Mouse (Mus musculus) gastrocnemius, postnatal 36 days (tissue): ENCODE data around the gene Elobl. TPM values are rescaled to one million over a fixed set of nuclear protein-coding genes. Genes with fewer than 3 reads are reported as not detected.
"Not testable (repeated sequence)": the region's sequence is repeated elsewhere in the genome, so short reads cannot be mapped to it uniquely, and the experiment has no call there.

Experiments used
- DNase-seq, 2 experiments: peaks; one replicate each; pipeline ENCODE4 v3.0.0; 2022
- intact Hi-C: fragments of 180-260 bp; cut with DNase I; formaldehyde crosslinking; loops from one replicate; pipeline ENCODE4 v1.15.1; 2025
- long read RNA-seq, 2 experiments: library from polyadenylated mRNA; stranded (forward); transcript quantifications; one replicate each; pipeline ENCODE4 v2.0.0; 2021
- total RNA-seq, 2 experiments: library from RNA; stranded (reverse); gene quantifications; 2 replicates each; pipeline ENCODE4 v1.2.3; 2021

Gene Elobl
- not detected for total RNA-seq
- long read RNA-seq, experiment 1 = 0 reads
- long read RNA-seq, experiment 2 = 0 reads

- no peak for DNase-seq
- intact Hi-C loops = no loop called here
Measured at GRCm38 (mm10) chr11:88966881-88967361, at the start of gene Elobl. Gene Elobl (minus strand): TSS chr11:88966931.

GRCm38 (mm10) chr11:89012241-89012640 lies 45.5 kb upstream of the Elobl start:
- no peak for DNase-seq
- intact Hi-C loops = no loop called here

- intact Hi-C loops = no loop called here
- DNase-seq = no peak
Measured at GRCm38 (mm10) chr11:89009496-89009895, 42.8 kb upstream of the Elobl start.

GRCm38 (mm10) chr11:89009066-89009465 lies 42.3 kb upstream of the Elobl start:
- no peak for DNase-seq
- intact Hi-C loops = no loop called here

- intact Hi-C loops = no loop called here
- DNase-seq = no peak
Measured at GRCm38 (mm10) chr11:89007582-89007981, 40.9 kb upstream of the Elobl start.

GRCm38 (mm10) chr11:89006404-89006803 lies 39.7 kb upstream of the Elobl start:
- DNase-seq = no peak
- intact Hi-C loops = no loop called here

GRCm38 (mm10) chr11:89005473-89005872 lies 38.7 kb upstream of the Elobl start:
- intact Hi-C loops = no loop called here
- DNase-seq = no peak

GRCm38 (mm10) chr11:89003726-89004125 lies 37.0 kb upstream of the Elobl start:
- DNase-seq = no peak
- intact Hi-C loops = no loop called here

GRCm38 (mm10) chr11:89003078-89003477 lies 36.3 kb upstream of the Elobl start:
- DNase-seq = no peak
- intact Hi-C loops = no loop called here

- no peak for DNase-seq
- intact Hi-C loops = no loop called here
Measured at GRCm38 (mm10) chr11:89002621-89003020, 35.9 kb upstream of the Elobl start.

- DNase-seq = no peak
- intact Hi-C loops = no loop called here
Measured at GRCm38 (mm10) chr11:89002068-89002467, 35.3 kb upstream of the Elobl start.

- no peak for DNase-seq
- intact Hi-C loops = no loop called here
Measured at GRCm38 (mm10) chr11:89001569-89001968, 34.8 kb upstream of the Elobl start.

GRCm38 (mm10) chr11:89000527-89000819 lies 33.7 kb upstream of the Elobl start:
- intact Hi-C loops = no loop called here
- no peak for DNase-seq

- intact Hi-C loops = no loop called here
- no peak for DNase-seq
Measured at GRCm38 (mm10) chr11:88999723-89000526, 33.2 kb upstream of the Elobl start.

- peak; percentile 91 for DNase-seq
- intact Hi-C loops = no loop called here
Measured at GRCm38 (mm10) chr11:88998974-88999722, 32.4 kb upstream of the Elobl start, which contains the start of gene Trim25. Gene Trim25 (plus strand): TSS chr11:88999376.

GRCm38 (mm10) chr11:88998406-88998805 lies 31.7 kb upstream of the Elobl start:
- intact Hi-C loops = no loop called here
- no peak for DNase-seq

- intact Hi-C loops = not testable (repeated sequence)
Measured at GRCm38 (mm10) chr11:88997343-88997742, 30.6 kb upstream of the Elobl start.

GRCm38 (mm10) chr11:88996427-88996826 lies 29.7 kb upstream of the Elobl start:
- intact Hi-C loops = no loop called here

More at GRCm38 (mm10) chr11:88997343-88997742, 30.6 kb upstream of the Elobl start:
- DNase-seq = not testable (repeated sequence)

GRCm38 (mm10) chr11:88995616-88996015 lies 28.9 kb upstream of the Elobl start:
- intact Hi-C loops = no loop called here
- DNase-seq = no peak

More at GRCm38 (mm10) chr11:88996427-88996826, 29.7 kb upstream of the Elobl start:
- no peak for DNase-seq

- DNase-seq = no peak
- intact Hi-C loops = no loop called here
Measured at GRCm38 (mm10) chr11:88994492-88994891, 27.8 kb upstream of the Elobl start.

- peak in 1 of 2 experiments; percentile 34 for DNase-seq
- intact Hi-C loops = loop anchor here (2.0 kb wide), 1 partner anchor 45 kb away; no protein-coding TSS in a partner anchor
Measured at GRCm38 (mm10) chr11:88993625-88994024, 26.9 kb upstream of the Elobl start.
